Mouse (Mus musculus): ENCODE measurements around the gene Ighmbp2.
"Not testable (repeated sequence)": the region's sequence is repeated elsewhere in the genome, so short reads cannot be mapped to it uniquely, and the experiment has no call there.

Gene Ighmbp2

GRCm38 (mm10) chr19:3275744-3276365, 7.0 kb downstream of the Ighmbp2 start:
- DNase-seq, result no peak

GRCm38 (mm10) chr19:3273331-3273730, 9.5 kb downstream of the Ighmbp2 start:
- no peak for DNase-seq

GRCm38 (mm10) chr19:3271366-3271765, 11.5 kb downstream of the Ighmbp2 start:
- DNase-seq, result no peak

GRCm38 (mm10) chr19:3269803-3270202, 13.0 kb downstream of the Ighmbp2 start:
- DNase-seq, result no peak

- no peak for DNase-seq
These were observed 13.5 kb downstream of the Ighmbp2 start for GRCm38 (mm10) chr19:3269279-3269678.

GRCm38 (mm10) chr19:3268218-3268980, 14.4 kb downstream of the Ighmbp2 start:
- DNase-seq, result no peak

GRCm38 (mm10) chr19:3267340-3267739, 15.5 kb downstream of the Ighmbp2 start:
- no peak for DNase-seq

- DNase-seq, result no peak
These were observed 16.1 kb downstream of the Ighmbp2 start for GRCm38 (mm10) chr19:3266676-3267075.

- no peak for DNase-seq
These were observed 16.7 kb downstream of the Ighmbp2 start for GRCm38 (mm10) chr19:3266136-3266535.

- no peak for DNase-seq
These were observed 17.6 kb downstream of the Ighmbp2 start for GRCm38 (mm10) chr19:3265180-3265579.

GRCm38 (mm10) chr19:3264348-3264747, 18.5 kb downstream of the Ighmbp2 start:
- DNase-seq, result no peak

- peak; percentile 24 to 45 for DNase-seq
These were observed 20.9 kb downstream of the Ighmbp2 start for GRCm38 (mm10) chr19:3261764-3262525.

- DNase-seq, result no peak
These were observed 21.5 kb downstream of the Ighmbp2 start for GRCm38 (mm10) chr19:3261336-3261735.

- no peak for DNase-seq
These were observed 22.2 kb downstream of the Ighmbp2 start for GRCm38 (mm10) chr19:3260591-3260990.

- DNase-seq, result peak in 1 of 2 experiments; percentile 19
These were observed 22.8 kb downstream of the Ighmbp2 start for GRCm38 (mm10) chr19:3260016-3260415.

GRCm38 (mm10) chr19:3225261-3225660, 57.6 kb downstream of the Ighmbp2 start:
- not testable (repeated sequence) for DNase-seq

GRCm38 (mm10) chr19:3214937-3215336, 67.9 kb downstream of the Ighmbp2 start:
- not testable (repeated sequence) for DNase-seq

Data from kidney, postnatal 4 days (tissue).